Mouse (Mus musculus) cerebellum, adult (tissue): ENCODE measurements around the gene Ccdc157.
"Not testable (repeated sequence)": the region's sequence is repeated elsewhere in the genome, so short reads cannot be mapped to it uniquely, and the experiment has no call there.

ENCODE experiments used
- ATAC-seq: cut with Nextera tagmentation; 2 replicates; pipeline ENCODE4 v1.9.2; 2017; ENCODE audit warnings: mild to moderate bottlenecking, moderate library complexity, mixed read lengths; ENCODE audit not compliant: insufficient number of reproducible peaks, low FRiP score, low TSS enrichment

The Ccdc157 gene

GRCm38 (mm10) chr11:4108691-4109090 lies 51.4 kb downstream of the Ccdc157 start:
- no peak for ATAC-seq

- not testable (repeated sequence) for ATAC-seq
Observed at GRCm38 (mm10) chr11:4107901-4108300, 52.2 kb downstream of the Ccdc157 start.

DNA sequence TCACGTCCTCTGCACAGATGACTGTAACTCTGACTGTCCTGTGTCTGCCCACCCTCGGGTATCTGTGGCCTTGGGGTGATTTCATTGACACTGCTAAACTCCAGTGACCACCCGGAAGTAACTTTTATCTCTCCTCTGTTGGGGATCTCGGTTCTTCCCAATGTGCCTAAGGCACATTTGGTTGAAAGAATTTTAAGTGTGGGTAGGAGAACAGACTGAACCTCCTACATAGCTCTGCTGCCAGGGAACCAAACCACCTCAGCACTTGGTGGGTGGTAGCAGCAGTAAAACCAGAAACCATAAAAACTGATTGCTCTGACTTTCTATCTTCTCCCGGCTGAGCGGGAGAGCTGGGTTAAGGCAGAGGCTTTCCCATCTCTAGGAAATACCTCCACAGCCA lies 54.6 kb downstream of the Ccdc157 start:
- ATAC-seq = no peak

DNA sequence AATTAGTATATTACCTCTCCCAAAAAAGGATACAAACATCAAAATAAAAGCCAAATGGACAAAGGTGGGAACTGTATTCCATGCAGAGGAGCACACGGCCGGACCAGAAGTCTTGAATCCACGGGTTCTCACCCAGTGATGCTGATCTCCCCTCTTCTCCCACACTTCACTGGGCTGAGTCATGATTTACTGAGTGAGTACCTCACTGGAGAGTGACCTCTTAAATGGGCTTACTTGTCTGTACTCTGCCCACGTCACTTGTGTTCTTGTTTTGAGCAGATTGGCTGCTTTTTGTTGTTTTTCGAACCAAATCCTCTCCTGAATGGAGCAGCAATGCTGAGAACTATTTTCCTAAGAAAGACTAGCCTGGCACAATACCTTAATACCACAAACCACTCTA lies 55.1 kb downstream of the Ccdc157 start:
- ATAC-seq = no peak

- ATAC-seq = no peak
Observed at GRCm38 (mm10) chr11:4103522-4103921, 56.6 kb downstream of the Ccdc157 start.

- no peak for ATAC-seq
Observed at GRCm38 (mm10) chr11:4101851-4102250, 58.2 kb downstream of the Ccdc157 start.

- no peak for ATAC-seq
Observed at GRCm38 (mm10) chr11:4099447-4099846, 60.6 kb downstream of the Ccdc157 start.

- ATAC-seq = no peak
Observed at GRCm38 (mm10) chr11:4098816-4099215, 61.3 kb downstream of the Ccdc157 start.

GRCm38 (mm10) chr11:4098120-4098519 lies 62.0 kb downstream of the Ccdc157 start:
- ATAC-seq = no peak

- ATAC-seq = no peak; the same call in 1 of the 2 replicates
Observed at GRCm38 (mm10) chr11:4097091-4097621, 62.9 kb downstream of the Ccdc157 start.

DNA sequence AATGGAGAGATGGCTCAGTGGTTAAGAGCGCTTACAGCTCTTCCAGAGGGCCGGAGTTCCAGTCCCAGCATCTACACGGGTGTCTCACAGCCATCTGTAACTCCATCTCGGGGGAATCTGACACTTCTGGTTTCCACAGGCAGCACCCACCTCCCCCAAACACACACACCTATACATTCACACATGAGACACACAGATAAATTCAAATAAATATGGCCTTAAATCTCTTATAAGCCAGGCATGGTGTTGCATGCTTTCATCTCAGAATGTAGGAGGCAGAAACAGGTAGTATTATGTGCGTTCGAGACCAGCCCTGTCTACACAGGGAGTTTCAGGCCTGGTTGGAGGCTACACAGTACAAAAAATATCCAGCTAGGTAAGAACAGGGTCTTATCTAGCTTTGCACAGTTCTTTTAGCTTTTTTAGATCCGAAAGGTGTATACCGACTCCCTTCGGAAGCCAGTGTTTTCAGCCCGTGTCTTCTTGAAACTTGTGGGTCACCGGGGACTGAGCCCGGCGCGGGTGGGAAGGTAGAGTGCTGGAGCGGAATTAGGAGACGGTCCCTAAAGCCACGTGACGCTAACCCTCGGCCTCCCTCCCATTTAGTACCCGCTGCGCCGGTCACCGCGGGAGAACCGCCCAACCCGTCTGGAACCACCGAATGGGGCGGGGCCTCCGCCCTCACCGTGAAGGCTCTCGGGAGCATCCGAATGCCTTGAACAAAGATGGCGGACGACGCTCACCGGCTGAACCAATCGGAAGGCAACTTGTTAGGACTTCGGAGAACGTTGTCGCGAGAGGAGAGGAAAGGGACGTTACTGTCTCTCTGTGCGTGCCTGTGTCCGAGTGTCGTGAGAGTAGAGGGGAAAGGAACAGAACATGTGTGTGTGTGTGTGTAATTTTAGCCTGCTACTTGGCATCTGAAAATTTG lies 63.8 kb downstream of the Ccdc157 start:
- ATAC-seq = peak; percentile 96

- ATAC-seq = no peak
Observed at GRCm38 (mm10) chr11:4095171-4096053, 64.7 kb downstream of the Ccdc157 start, which contains the start of gene Mtfp1. Gene Mtfp1, minus strand, starts transcription at chr11:4095445.

DNA sequence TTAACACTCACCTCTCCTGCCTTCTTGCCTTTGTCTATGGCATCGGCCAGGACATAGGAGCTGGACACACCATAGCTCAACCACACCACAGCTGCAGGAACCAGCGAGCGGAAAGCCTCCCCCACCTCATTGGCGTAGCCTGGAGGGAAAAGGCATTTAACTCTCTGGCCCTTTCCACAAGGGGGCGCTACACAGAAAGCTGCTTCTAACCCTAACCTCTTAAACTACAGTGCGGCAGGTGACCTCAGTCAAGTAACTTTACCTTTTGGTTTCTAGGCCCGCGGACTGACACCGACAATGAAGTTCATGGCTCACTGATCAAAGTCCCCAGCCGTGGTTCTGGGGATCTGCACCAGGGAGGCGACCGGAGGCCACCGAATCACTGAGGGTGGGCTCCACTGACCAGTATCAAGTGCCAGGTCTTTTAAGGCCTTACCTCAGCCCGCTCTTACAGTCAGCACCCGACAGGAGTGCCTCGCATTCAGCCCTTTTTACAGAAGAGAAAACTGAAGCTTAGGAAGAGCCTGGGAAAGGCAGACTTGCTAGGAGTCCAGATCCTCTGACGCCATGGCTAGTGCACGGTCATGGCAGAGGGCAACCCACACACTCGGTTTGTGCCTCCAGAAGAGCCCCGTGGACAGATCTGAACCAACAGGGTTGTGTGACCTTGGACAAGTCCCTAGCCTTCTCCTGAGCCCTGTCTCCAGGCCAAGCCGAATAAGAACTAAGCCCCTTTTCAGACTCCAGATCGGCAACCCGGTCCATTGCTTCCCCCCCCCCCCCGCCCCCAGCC lies 65.5 kb downstream of the Ccdc157 start:
- ATAC-seq = no peak

GRCm38 (mm10) chr11:4093459-4094377 lies 66.4 kb downstream of the Ccdc157 start:
- ATAC-seq = no peak
